Mouse (Mus musculus) hindbrain, postnatal 0 days (tissue): Measurements from ENCODE around the gene Chrna1. TPM values are rescaled to one million over a fixed set of nuclear protein-coding genes. Genes with fewer than 3 reads are reported as not detected.

Source experiments
- ATAC-seq: fragments of 200-750 bp; cut with Nextera tagmentation; 2 replicates; pipeline ENCODE4 v1.8.0; 2017; ENCODE audit warnings: mild to moderate bottlenecking, moderate TSS enrichment, moderate library complexity
- DNase-seq: peaks from one replicate; pipeline ENCODE4 v3.0.0-alpha.2; 2015; ENCODE audit warnings: low spot score
- H3K27ac ChIP-seq: fragments of 300-500 bp; sonication (generic); 2 replicates; pipeline ENCODE4 v1.5.1; 2014; ENCODE audit warnings: mild to moderate bottlenecking
- H3K27me3 ChIP-seq: fragments of 300-500 bp; sonication (generic); 2 replicates; pipeline ENCODE4 v1.6.1; 2014; ENCODE audit warnings: low read length, mixed read lengths; ENCODE audit not compliant: insufficient read depth
- H3K36me3 ChIP-seq: fragments of 300-500 bp; sonication (generic); 2 replicates; pipeline ENCODE4 v1.6.1; 2014; ENCODE audit warnings: low read length, mixed read lengths; ENCODE audit not compliant: insufficient read depth
- H3K4me1 ChIP-seq: fragments of 300-500 bp; sonication (generic); 2 replicates; pipeline ENCODE4 v1.6.1; 2014; ENCODE audit warnings: antibody characterized with exemption, low read length, mixed read lengths; ENCODE audit not compliant: insufficient read depth
- H3K4me2 ChIP-seq: fragments of 300-500 bp; sonication (generic); 2 replicates; pipeline ENCODE4 v1.6.1; 2014; ENCODE audit warnings: low read depth, mild to moderate bottlenecking, low read length, moderate library complexity, mixed read lengths
- H3K4me3 ChIP-seq: fragments of 300-500 bp; sonication (generic); 2 replicates; pipeline ENCODE4 v1.5.1; 2014; ENCODE audit warnings: low read length
- H3K9ac ChIP-seq: fragments of 300-500 bp; sonication (generic); replicated peaks from 2 replicates; pipeline ENCODE4 v1.6.1; 2014; ENCODE audit warnings: mild to moderate bottlenecking, low read length, moderate library complexity, mixed read lengths
- H3K9me3 ChIP-seq: fragments of 300-500 bp; sonication (generic); 2 replicates; pipeline ENCODE4 v1.6.1; 2016; ENCODE audit warnings: low read length, mixed read lengths
- CTCF ChIP-seq: IDR thresholded peaks from 2 replicates; pipeline ENCODE4 v1.5.1; 2016; ENCODE audit warnings: antibody characterized with exemption, control low read depth, low read depth
- WGBS: fragments of 180-500 bp; shearing (Covaris S2); extraction: QIAGEN DNeasy Blood & Tissue Kit; methylation state at CpG from one replicate; pipeline ENCODE4 v1.1.7; 2014; 5-methylcytosine and 5-hydroxymethylcytosine counted together
- polyA plus RNA-seq: library from polyadenylated mRNA; unstranded; fragments of >200 nt; fragmentation: Nextera tagmentation; extraction: Ambion mirVana; gene quantifications from 2 replicates; pipeline ENCODE4 v1.2.1, GENCODE M21; 2015
- total RNA-seq: library from RNA; depleted of rRNA; stranded (reverse); fragments of >200 nt; gene quantifications from 2 replicates; pipeline ENCODE4 v1.2.3, GENCODE M21; 2014

The Chrna1 gene
- total and polyA plus RNA-seq, 2 experiments from 2014 or later: 0.15 TPM; not detected in 1

- Histone ChIP-seq H3K4me1 (no peaks in the 10 kb centered on the region), H3K27me3 (no peaks in the 10 kb centered on the region), H3K4me2 (no peak overlapping the region), H3K9me3 (no peaks in the 10 kb centered on the region), H3K36me3 (no peaks in the 10 kb centered on the region), H3K9ac (no peak overlapping the region), H3K27ac (no peak overlapping the region), H3K4me3 (no peak overlapping the region)
- ATAC-seq: no peak
- 82% methylated on average over 6 of the region's 6 CpGs for WGBS
- TF ChIP-seq CTCF: no peak
- no peak for DNase-seq
Measured at GRCm38 (mm10) chr2:73611798-73612197, 31.7 kb upstream of the Chrna1 start.

- Histone ChIP-seq H3K36me3 (no peaks in the 10 kb centered on the region), H3K27ac (no peak overlapping the region), H3K9ac (no peak overlapping the region), H3K9me3 (no peaks in the 10 kb centered on the region), H3K4me1 (peaks cover 6% of the 10 kb centered on the region), H3K4me2 (no peak overlapping the region), H3K4me3 (no peak overlapping the region), H3K27me3 (no peaks in the 10 kb centered on the region)
- WGBS: 91% methylated on average over 3 of the region's 3 CpGs
- no peak for ATAC-seq
- no peak for TF ChIP-seq CTCF
- no peak for DNase-seq
Measured at GRCm38 (mm10) chr2:73609724-73610210, 29.6 kb upstream of the Chrna1 start.

DNA sequence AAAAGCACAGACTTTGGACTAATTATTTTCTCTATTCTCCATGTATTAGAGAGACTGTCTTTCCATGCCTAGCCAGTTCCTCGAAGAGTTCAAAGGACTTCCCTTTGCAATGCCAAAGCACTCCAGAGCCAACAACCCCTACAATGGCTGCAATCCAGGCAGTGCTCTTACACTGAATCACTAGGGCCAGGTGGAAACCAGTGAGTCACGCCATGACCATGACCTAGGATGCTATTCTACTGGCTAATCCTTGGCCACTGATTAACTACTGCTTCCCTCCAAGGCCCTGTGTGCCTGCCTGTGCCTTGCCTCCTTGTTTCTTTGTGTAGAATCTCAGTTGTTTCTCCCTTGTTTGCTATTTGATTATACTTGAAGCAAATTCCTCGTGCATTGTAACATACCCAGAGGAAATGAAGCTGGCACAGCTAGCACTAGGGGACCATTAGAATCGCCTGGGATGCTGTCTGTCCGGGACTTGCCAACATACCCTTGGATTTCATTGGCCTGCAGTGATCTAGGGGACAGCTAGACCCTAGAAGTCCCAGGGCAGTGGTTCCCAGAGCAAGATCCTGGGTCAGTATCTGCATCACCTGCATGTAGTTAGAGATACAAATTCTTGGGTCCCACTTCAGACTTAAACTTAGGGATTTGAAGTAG lies 29.1 kb upstream of the Chrna1 start:
- Histone ChIP-seq H3K27me3 (no peaks in the 10 kb centered on the region), H3K4me3 (no peak overlapping the region), H3K36me3 (no peaks in the 10 kb centered on the region), H3K9me3 (no peaks in the 10 kb centered on the region), H3K4me2 (no peak overlapping the region), H3K9ac (no peak overlapping the region), H3K4me1 (peaks cover 10% of the 10 kb centered on the region), H3K27ac (no peak overlapping the region)
- no peak for DNase-seq
- no peak for TF ChIP-seq CTCF
- 67% methylated on average over 5 of the region's 5 CpGs for WGBS
- ATAC-seq: no peak

DNA sequence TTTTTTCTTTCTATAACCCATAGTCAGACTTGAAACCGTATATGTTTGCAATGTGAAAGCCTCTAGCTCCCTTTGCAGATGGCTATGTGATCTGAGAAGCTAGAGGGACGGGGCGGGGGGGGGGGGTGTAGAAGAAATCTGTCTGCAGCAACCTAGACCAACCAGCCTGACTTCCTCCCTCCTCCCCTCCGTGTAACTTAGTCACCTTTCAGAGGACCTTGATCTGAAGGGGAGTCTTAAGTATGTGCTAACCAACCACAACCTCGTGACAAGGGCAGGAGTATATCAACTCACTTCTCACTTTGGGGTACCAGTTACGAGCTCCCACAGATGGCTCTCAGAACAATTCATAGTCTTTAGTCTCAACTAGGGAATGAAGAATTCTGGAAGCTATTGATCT lies 28.3 kb upstream of the Chrna1 start:
- Histone ChIP-seq H3K27me3 (no peaks in the 10 kb centered on the region), H3K27ac (no peak overlapping the region), H3K4me1 (peaks cover 10% of the 10 kb centered on the region), H3K4me2 (no peak overlapping the region), H3K4me3 (no peak overlapping the region), H3K36me3 (no peaks in the 10 kb centered on the region), H3K9ac (no peak overlapping the region), H3K9me3 (no peaks in the 10 kb centered on the region)
- DNase-seq: no peak
- no peak for TF ChIP-seq CTCF
- ATAC-seq: no peak
- 87% methylated on average over 6 of the region's 6 CpGs for WGBS

DNA sequence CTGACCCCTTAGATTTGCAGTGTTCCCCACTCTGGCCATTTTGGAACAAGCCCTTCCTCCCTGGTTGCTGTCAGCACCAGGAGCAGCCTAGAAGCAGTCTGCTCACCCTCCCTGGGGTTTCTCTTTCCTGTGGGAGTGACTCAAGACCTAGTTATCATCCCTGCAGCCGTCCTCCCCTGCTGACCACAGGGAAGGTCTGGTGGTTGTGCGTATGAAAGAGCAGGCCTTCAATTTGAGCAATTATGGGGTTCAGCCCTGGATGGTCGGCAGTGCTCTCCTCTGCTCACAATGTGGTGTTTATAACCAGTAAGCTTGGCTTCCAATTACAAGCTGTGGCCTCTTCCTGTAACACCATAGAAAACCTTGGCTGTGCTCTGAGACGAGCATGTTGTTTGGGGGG lies 27.5 kb upstream of the Chrna1 start:
- no peak overlapping the region for H3K9ac ChIP-seq
- no peaks in the 10 kb centered on the region for H3K27me3 ChIP-seq
- no peaks in the 10 kb centered on the region for H3K9me3 ChIP-seq
- DNase-seq (no peak), ATAC-seq (no peak)
- no peak overlapping the region for H3K4me3 ChIP-seq
- no peak overlapping the region for H3K27ac ChIP-seq
- H3K4me2 ChIP-seq: no peak overlapping the region
- H3K36me3 ChIP-seq: no peaks in the 10 kb centered on the region
- no peak for TF ChIP-seq CTCF
- H3K4me1 ChIP-seq: peaks cover 10% of the 10 kb centered on the region
- 56% methylated on average over 4 of the region's 4 CpGs for WGBS

DNA sequence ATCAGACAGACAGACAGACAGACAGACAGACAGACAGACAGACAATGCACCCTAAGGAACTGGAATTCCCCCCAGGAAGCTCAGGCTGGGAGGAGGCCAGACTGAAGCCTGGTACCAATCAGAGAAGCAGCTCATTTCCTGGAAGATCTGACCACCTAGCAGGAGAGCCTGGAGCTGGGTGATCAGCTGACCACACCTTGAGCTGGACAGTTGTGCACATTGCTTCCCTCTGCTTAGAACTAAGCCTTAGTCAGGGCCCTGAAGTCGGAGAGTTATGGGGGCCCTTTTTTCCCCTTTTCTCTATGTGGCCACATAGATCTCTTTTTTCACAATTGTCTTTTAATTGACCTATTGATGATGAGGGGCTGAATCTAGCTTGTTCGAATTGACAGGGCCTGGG lies 27.0 kb upstream of the Chrna1 start:
- no peak overlapping the region for H3K4me3 ChIP-seq
- 68% methylated on average over 2 of the region's 2 CpGs for WGBS
- ATAC-seq: no peak

DNA sequence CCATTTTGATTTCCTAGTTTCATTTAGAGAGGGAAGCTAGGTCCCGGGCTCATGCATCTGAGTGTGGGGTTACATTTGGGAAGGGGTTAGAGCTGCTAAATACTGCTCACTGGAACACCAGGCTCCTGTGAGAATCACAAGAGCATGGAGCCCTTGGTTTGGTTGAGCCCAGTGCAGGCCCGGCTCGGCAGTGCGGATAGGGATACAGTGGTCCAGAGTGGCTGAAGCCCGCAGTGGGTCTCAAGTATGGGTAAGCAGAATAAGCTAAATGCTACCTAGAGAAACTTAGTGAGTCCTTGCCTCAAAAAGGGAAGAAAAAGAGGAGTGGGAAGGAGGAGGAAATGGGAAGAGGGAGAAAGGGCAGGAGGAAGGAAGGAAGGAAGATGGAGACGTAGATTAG lies 26.5 kb upstream of the Chrna1 start:
- Histone ChIP-seq H3K27ac (no peak overlapping the region), H3K9me3 (no peaks in the 10 kb centered on the region), H3K9ac (no peak overlapping the region), H3K27me3 (no peaks in the 10 kb centered on the region), H3K4me1 (peaks cover 10% of the 10 kb centered on the region), H3K36me3 (no peaks in the 10 kb centered on the region), H3K4me3 (no peak overlapping the region), H3K4me2 (no peak overlapping the region)
- WGBS: 95% methylated on average over 6 of the region's 6 CpGs
- no peak for TF ChIP-seq CTCF
- ATAC-seq: no peak
- DNase-seq: no peak

More for the DNA sequence above, 27.0 kb upstream of the Chrna1 start:
- no peak overlapping the region for H3K27ac ChIP-seq
- no peak for DNase-seq
- no peak for TF ChIP-seq CTCF
- no peak overlapping the region for H3K4me2 ChIP-seq
- no peaks in the 10 kb centered on the region for H3K27me3 ChIP-seq
- no peaks in the 10 kb centered on the region for H3K9me3 ChIP-seq
- H3K36me3 ChIP-seq: no peaks in the 10 kb centered on the region
- no peak overlapping the region for H3K9ac ChIP-seq
- peaks cover 10% of the 10 kb centered on the region for H3K4me1 ChIP-seq
